Mouse (Mus musculus): ENCODE measurements around the gene Mst1.

DNA sequence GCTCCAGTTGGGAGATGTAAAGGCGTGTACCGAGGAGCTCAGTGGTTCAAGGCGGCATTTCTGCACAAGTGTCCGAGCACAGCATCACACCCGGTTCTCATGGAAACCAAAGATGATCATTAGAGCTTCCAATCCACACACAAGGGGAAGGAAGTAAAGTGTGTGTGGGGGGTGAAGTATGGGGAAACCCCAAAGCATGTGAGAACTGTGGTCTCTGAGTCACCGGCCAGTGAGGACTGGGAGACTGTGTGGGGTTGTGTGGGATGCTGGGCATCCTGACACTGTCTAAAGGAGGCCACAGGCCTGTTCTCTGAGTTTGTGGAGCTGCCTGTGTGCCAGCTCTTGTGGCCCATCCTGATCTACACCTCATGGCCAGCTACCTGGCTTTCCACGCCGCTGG, 40.4 kb downstream of the Mst1 start:
- TF ChIP-seq CTCF (IDR thresholded peaks at IDR 0.05; ENCODE audit: borderline replicate concordance, control insufficient read depth, extremely low read depth, insufficient read depth, low read length, poor library complexity) (no peak), POLR2A (IDR thresholded peaks at IDR 0.05; ENCODE audit: control insufficient read depth, extremely low read depth, insufficient read depth, low read length, poor library complexity) (no peak)

Measured in thymus, adult 2 months (tissue).